Mouse (Mus musculus) hindbrain, embryonic 15.5 days (tissue): ENCODE measurements around the gene Dnase2a. TPM values are rescaled to one million over a fixed set of nuclear protein-coding genes. Genes with fewer than 3 reads are reported as not detected.

ENCODE experiments used
- ATAC-seq: fragments of 200-750 bp; cut with Nextera tagmentation; 2 replicates; pipeline ENCODE4 v1.8.0; 2017; ENCODE audit warnings: low read depth, moderate number of reproducible peaks, moderate TSS enrichment; ENCODE audit not compliant: low FRiP score
- H3K27ac ChIP-seq: fragments of 300-500 bp; sonication (generic); replicated peaks from 2 replicates; pipeline ENCODE4 v1.5.1; 2015; ENCODE audit warnings: mild to moderate bottlenecking, inconsistent platforms
- H3K27me3 ChIP-seq: fragments of 300-500 bp; sonication (generic); 2 replicates; pipeline ENCODE4 v1.6.1; 2015; ENCODE audit warnings: control low read depth, inconsistent platforms
- H3K36me3 ChIP-seq: fragments of 300-500 bp; sonication (generic); 2 replicates; pipeline ENCODE4 v1.6.1; 2015; ENCODE audit warnings: control low read depth, inconsistent platforms
- H3K4me1 ChIP-seq: fragments of 300-500 bp; sonication (generic); replicated peaks from 2 replicates; pipeline ENCODE4 v1.6.1; 2015; ENCODE audit warnings: control low read depth, inconsistent platforms
- H3K4me2 ChIP-seq: fragments of 300-500 bp; sonication (generic); 2 replicates; pipeline ENCODE4 v1.6.1; 2015; ENCODE audit warnings: moderate library complexity, mild to moderate bottlenecking, inconsistent platforms
- H3K4me3 ChIP-seq: fragments of 300-500 bp; sonication (generic); 2 replicates; pipeline ENCODE4 v1.5.1; 2015; ENCODE audit warnings: mild to moderate bottlenecking, inconsistent platforms
- H3K9ac ChIP-seq: fragments of 300-500 bp; sonication (generic); 2 replicates; pipeline ENCODE4 v1.6.1; 2015; ENCODE audit warnings: inconsistent platforms
- H3K9me3 ChIP-seq: fragments of 300-500 bp; sonication (generic); 2 replicates; pipeline ENCODE4 v1.6.1; 2016; ENCODE audit warnings: control low read depth, inconsistent platforms
- WGBS: fragments of 180-500 bp; shearing (Covaris S2); methylation state at CpG from one replicate; pipeline ENCODE4 v1.1.7; 2015; 5-methylcytosine and 5-hydroxymethylcytosine counted together
- polyA plus RNA-seq: library from polyadenylated mRNA; unstranded; fragments of >200 nt; fragmentation: Nextera tagmentation; extraction: Ambion mirVana; gene quantifications from 2 replicates; pipeline ENCODE4 v1.2.1, GENCODE M21; 2015

Gene Dnase2a
- polyA plus RNA-seq, 1 experiment from 2014 or later: 7.3 TPM

DNA sequence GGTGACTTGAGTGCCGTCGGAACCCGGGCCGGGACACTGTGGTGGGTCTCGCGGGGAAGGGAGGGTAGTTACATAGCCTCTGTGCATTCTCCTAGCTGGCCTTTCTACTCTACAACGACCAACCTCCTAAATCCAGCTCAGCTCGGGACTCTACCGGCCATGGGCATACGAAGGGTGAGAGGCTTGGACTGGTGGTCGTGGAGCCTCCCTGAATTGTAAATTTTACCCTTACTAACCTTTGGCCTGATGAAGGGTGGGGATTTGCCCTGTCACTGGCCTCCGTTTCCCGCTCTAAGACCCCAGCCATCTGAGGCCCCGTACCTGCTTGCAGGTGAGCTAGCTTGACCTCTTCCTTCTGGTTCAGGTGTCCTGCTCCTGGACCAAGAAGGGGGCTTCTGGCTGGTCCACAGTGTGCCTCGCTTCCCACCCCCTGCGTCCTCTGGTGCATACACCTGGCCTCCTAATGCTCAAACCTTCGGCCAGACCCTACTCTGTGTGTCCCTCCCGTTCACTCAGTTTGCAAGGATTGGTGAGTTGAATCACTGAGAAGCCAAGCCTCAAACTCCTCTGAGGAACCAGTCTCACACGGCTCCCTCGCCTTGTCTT lies 905 bp downstream of the Dnase2a start:
- Histone ChIP-seq H3K9me3 (no peaks in the 10 kb centered on the region), H3K27me3 (peaks cover 14% of the 10 kb centered on the region; the same call in 1 of the 2 replicates), H3K36me3 (peaks cover 35% of the 10 kb centered on the region), H3K4me2 (peak overlapping the region; percentile 62), H3K4me1 (peaks cover 13% of the 10 kb centered on the region), H3K9ac (no peak overlapping the region), H3K27ac (no peak overlapping the region), H3K4me3 (peak overlapping the region; percentile 35)
- ATAC-seq: no peak; the same call in 1 of the 2 replicates
- 47% methylated on average over 20 of the region's 20 CpGs for WGBS

DNA sequence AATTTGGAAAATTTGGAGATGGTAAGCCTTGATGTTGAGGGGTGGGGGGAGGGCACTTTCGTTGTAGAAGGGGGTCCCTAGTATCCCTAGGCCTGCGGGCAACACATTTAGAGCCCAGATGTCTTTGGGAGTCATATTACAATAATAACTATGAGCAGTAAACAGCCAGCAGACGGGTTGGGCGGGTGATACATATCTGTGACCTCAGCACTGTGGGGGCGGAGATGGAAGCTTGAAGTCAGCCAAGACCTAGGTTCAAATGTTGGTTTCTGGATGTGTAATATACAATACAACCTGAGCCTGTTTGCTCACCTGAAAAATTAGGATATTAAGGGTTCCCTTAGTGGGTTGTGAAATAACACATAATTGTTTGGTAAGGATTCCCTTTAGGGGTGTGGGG lies 1.6 kb downstream of the Dnase2a start:
- peaks cover 13% of the 10 kb centered on the region for H3K4me1 ChIP-seq
- H3K27ac ChIP-seq: no peak overlapping the region
- peaks cover 41% of the 10 kb centered on the region for H3K36me3 ChIP-seq
- H3K9ac ChIP-seq: no peak overlapping the region
- no peak for ATAC-seq
- no peak overlapping the region for H3K4me3 ChIP-seq
- WGBS: 85% methylated on average over 5 of the region's 5 CpGs
- H3K9me3 ChIP-seq: no peaks in the 10 kb centered on the region
- H3K27me3 ChIP-seq: peaks cover 12% of the 10 kb centered on the region; the same call in 1 of the 2 replicates
- H3K4me2 ChIP-seq: no peak overlapping the region

DNA sequence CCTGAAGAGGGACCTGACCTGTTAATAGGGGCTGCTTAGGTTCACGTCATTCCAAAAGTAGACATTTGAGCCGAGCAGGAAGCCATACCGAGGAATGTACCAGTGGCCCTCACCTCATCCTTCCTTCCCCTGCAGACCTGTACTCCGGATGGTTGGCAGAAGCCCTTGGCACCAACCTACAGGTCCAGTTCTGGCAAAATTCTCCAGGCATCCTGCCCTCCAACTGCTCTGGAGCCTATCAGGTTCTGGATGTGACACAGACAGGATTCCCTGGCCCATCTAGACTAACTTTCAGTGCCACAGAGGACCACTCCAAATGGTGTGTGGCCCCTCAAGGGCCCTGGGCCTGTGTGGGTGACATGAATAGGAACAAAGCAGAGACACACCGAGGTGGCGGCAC lies 2.2 kb downstream of the Dnase2a start:
- no peak overlapping the region for H3K4me2 ChIP-seq
- no peak for ATAC-seq
- peaks cover 47% of the 10 kb centered on the region for H3K36me3 ChIP-seq

DNA sequence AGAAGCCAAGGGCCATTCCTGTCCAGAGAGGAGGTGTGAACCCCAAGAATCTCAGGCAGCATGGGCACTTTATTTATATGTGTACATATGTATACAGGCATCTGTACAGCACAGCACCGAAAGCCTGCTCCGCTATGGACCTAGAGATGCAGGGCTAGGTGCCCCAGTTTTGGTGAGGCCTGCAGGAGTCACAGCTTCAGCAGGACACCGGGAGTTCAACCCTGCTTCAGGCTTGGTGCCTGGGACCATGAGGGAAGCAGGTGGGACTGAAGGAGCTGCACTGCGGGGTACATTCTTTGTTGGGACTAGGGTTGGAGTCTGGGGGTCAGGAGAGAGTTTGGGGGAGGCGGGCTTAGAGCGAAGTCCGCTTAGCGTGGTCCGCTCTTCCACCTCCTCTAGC lies 3.5 kb downstream of the Dnase2a start:
- 82% methylated on average over 9 of the region's 9 CpGs for WGBS
- peaks cover 17% of the 10 kb centered on the region; the same call in 1 of the 2 replicates for H3K27me3 ChIP-seq
- peaks cover 60% of the 10 kb centered on the region for H3K36me3 ChIP-seq
- H3K4me2 ChIP-seq: no peak overlapping the region
- H3K27ac ChIP-seq: no peak overlapping the region
- no peak for ATAC-seq
- H3K9me3 ChIP-seq: no peaks in the 10 kb centered on the region
- H3K4me1 ChIP-seq: peaks cover 13% of the 10 kb centered on the region
- no peak overlapping the region for H3K9ac ChIP-seq
- no peak overlapping the region for H3K4me3 ChIP-seq

More for the DNA sequence above, 2.2 kb downstream of the Dnase2a start:
- Histone ChIP-seq H3K4me1 (peaks cover 13% of the 10 kb centered on the region), H3K9ac (no peak overlapping the region), H3K27ac (no peak overlapping the region), H3K9me3 (no peaks in the 10 kb centered on the region), H3K27me3 (peaks cover 16% of the 10 kb centered on the region; the same call in 1 of the 2 replicates), H3K4me3 (no peak overlapping the region)
- 93% methylated on average over 6 of the region's 6 CpGs for WGBS

DNA sequence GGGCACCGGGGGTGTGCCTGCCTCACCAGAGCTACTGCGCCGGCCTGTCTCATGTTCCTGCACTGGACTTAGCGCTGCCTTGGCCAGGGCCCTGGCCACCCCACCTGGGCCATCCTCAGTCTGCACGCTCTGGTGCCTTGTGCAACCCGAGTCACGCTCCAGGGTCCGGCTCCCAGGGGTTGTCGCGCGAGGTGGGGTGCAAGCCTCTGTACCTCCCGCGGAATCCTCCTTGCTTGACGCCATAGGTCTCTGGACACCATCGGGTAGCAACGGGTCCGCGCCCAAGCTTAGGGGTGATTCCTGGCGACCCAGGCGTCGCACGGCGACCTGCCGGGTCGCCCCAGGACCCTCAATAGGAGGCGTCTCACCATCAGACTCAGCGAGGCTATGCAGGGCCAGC lies 4.0 kb downstream of the Dnase2a start:
- Histone ChIP-seq H3K27me3 (peaks cover 17% of the 10 kb centered on the region; the same call in 1 of the 2 replicates), H3K4me1 (peaks cover 13% of the 10 kb centered on the region), H3K4me2 (peak overlapping the region; percentile 51; the same call in 1 of the 2 replicates), H3K27ac (no peak overlapping the region), H3K36me3 (peaks cover 66% of the 10 kb centered on the region), H3K4me3 (no peak overlapping the region), H3K9me3 (no peaks in the 10 kb centered on the region), H3K9ac (no peak overlapping the region)
- ATAC-seq: 0 out of 2 replicates have a peak, but pooled peaks have one; percentile 16
- WGBS: 22% methylated on average over 27 of the region's 27 CpGs

DNA sequence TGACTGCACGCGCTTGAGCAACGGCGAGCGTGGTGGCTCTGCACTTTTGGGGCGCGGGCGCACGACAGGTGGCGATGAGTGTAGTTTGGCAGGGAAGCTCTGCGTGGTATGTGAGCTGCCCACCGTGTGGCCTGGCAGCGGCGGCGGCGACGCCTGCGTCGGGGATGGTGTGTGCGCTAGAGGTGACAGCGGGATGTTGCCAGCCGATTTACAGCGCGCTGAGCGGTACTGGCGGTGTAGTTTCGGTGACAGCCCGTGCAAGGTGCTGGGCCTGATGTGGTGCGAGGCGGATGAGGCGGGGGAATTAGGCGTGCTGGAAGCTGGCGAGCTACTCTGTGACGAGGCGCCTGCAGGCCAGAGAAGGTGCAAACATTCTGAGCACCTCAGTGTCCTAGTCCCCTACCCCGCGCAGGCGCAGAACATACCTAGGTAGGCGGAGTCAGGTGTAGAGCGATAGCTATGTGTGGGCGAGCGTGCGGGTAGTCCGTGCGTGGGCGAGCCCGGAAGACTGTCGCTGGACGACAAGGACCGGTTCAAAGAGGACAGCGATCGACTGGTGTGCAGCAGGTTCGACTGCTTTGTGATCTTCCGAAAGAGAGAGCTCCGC lies 4.6 kb downstream of the Dnase2a start:
- H3K4me1 ChIP-seq: peaks cover 13% of the 10 kb centered on the region
- peaks cover 72% of the 10 kb centered on the region for H3K36me3 ChIP-seq
- H3K4me3 ChIP-seq: peak overlapping the region; percentile 9
- H3K27ac ChIP-seq: no peak overlapping the region
- H3K9me3 ChIP-seq: no peaks in the 10 kb centered on the region
- no peak for ATAC-seq
- 6% methylated on average over 55 of the region's 55 CpGs for WGBS
- H3K9ac ChIP-seq: peak overlapping the region; percentile 16; the same call in 1 of the 2 replicates
- H3K27me3 ChIP-seq: peaks cover 17% of the 10 kb centered on the region; the same call in 1 of the 2 replicates
- H3K4me2 ChIP-seq: peak overlapping the region; percentile 51

DNA sequence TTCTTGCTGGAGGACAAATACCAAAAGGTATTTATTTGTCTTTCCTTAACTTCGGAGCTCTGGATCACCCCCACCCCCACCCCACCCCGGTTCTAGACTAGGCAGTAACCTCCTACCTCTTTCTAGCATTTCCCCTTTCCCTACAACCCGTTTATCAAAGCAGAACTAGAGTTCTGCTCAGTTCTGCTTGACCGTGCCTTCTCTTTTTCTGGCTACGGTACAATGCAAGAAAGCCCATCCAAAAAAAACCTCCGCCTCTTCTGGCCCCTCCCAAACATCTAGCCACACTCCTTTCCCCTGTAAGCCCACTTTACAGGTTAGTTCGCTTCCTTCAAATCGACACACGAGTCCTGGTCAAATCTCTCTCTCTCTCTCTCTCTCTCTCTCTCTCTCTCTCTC lies 5.1 kb downstream of the Dnase2a start:
- peak overlapping the region; percentile 9 for H3K4me3 ChIP-seq
- H3K9me3 ChIP-seq: no peaks in the 10 kb centered on the region
- no peak overlapping the region for H3K27ac ChIP-seq
- H3K4me2 ChIP-seq: peak overlapping the region; percentile 51
- H3K36me3 ChIP-seq: peaks cover 77% of the 10 kb centered on the region
- H3K9ac ChIP-seq: no peak overlapping the region
- H3K4me1 ChIP-seq: peaks cover 10% of the 10 kb centered on the region
- ATAC-seq: no peak
- 16% methylated on average over 9 of the region's 9 CpGs for WGBS
- peaks cover 17% of the 10 kb centered on the region; the same call in 1 of the 2 replicates for H3K27me3 ChIP-seq

DNA sequence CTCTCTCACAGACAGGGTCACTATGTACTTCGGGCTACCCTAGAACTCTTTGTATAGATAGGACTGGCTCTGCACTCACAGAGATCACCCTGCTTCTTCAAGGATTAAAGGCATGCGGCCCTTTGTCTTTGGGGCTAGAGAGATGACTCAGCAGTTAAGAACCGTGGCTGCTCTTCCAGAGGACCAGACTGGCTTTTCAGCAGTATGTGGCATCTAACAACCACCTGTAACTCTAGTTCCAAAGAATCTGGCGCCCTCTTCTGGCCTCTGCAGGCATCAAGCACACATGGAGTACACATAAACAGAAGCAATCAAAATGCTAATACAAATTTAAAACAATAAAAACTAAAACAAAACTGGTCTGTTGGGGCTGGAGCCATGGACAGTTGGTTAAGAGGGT lies 5.6 kb downstream of the Dnase2a start:
- Histone ChIP-seq H3K4me3 (no peak overlapping the region), H3K36me3 (peaks cover 82% of the 10 kb centered on the region), H3K27me3 (peaks cover 17% of the 10 kb centered on the region; the same call in 1 of the 2 replicates), H3K9me3 (no peaks in the 10 kb centered on the region), H3K4me2 (no peak overlapping the region), H3K9ac (no peak overlapping the region), H3K4me1 (peaks cover 6% of the 10 kb centered on the region), H3K27ac (no peak overlapping the region)
- ATAC-seq: no peak
- WGBS: 40% methylated on average over 4 of the region's 4 CpGs

DNA sequence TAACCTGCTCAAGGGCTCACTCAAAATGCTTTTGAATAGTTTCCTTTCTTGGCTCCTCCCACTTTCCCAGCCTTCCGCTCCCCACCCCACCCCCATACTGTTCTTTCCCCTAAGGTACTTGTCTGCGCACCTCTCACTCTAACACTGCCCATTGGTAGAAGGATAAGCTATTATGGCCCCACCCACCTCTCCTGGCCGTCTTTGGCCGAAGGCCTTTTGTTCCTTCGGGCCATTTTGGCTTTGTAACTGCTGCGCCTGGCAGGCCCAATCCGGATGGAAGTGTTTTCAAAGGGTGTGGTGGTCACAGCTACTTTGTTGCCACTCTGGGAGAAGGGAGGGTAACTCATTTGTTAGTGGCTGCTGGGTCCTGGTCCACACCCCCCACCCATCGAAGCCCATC lies 6.9 kb downstream of the Dnase2a start:
- ATAC-seq: no peak
- H3K27ac ChIP-seq: no peak overlapping the region
- 91% methylated on average over 8 of the region's 8 CpGs for WGBS
- peaks cover 90% of the 10 kb centered on the region for H3K36me3 ChIP-seq
- H3K4me2 ChIP-seq: no peak overlapping the region
- peaks cover 5% of the 10 kb centered on the region; the same call in 1 of the 2 replicates for H3K4me1 ChIP-seq
- H3K27me3 ChIP-seq: peaks cover 19% of the 10 kb centered on the region; the same call in 1 of the 2 replicates
- H3K4me3 ChIP-seq: no peak overlapping the region
- no peak overlapping the region for H3K9ac ChIP-seq
- H3K9me3 ChIP-seq: no peaks in the 10 kb centered on the region

DNA sequence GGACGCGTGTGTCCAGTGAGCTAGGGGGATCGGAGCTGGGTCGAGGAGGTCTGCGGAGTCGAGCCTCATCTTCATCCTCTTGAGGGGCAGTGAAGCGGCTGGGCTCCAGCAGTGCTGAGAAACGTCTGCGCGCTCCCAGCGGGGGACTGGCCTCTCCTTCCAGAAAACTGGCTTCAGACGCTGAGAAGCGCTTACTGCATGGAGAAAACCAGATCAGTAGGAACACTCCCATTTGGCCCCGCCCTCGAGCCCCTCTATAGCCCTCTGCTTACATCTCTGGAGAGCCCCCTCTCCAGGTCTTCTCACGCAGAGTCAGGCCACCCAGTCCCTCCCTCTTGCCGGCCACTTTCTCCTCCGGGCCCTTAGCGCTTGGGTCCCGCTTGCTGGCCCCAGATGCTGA lies 9.4 kb downstream of the Dnase2a start:
- no peak for ATAC-seq
- Histone ChIP-seq H3K4me1 (peaks cover 4% of the 10 kb centered on the region; the same call in 1 of the 2 replicates), H3K4me3 (no peak overlapping the region), H3K4me2 (no peak overlapping the region), H3K9me3 (no peaks in the 10 kb centered on the region), H3K9ac (no peak overlapping the region), H3K27ac (no peak overlapping the region), H3K36me3 (peaks cover 93% of the 10 kb centered on the region), H3K27me3 (peaks cover 14% of the 10 kb centered on the region; the same call in 1 of the 2 replicates)
- WGBS: 33% methylated on average over 20 of the region's 20 CpGs

DNA sequence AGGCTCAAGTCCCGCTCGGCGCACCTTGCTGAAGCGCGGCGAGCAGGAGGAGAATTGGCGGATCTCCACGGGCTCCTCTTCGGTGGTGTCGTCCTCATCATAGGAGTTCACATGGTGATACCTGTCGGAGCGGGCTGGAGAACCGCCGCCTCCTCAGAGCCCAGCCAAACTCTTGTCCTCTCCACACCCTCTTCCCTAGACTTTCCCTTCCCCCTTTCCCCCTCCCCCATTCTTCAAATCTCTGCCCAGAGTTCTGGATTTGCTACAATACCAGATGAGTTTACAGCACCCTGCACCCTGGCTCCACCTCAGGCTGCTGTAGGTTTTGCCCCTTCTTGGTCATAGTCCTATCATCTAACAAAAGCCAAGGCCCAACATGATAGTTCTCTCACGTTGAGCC lies 10.3 kb downstream of the Dnase2a start:
- Histone ChIP-seq H3K4me2 (no peak overlapping the region), H3K4me1 (no peaks in the 10 kb centered on the region), H3K27me3 (peaks cover 14% of the 10 kb centered on the region; the same call in 1 of the 2 replicates), H3K4me3 (no peak overlapping the region), H3K9ac (no peak overlapping the region), H3K27ac (no peak overlapping the region), H3K9me3 (no peaks in the 10 kb centered on the region), H3K36me3 (peaks cover 93% of the 10 kb centered on the region)
- 94% methylated on average over 15 of the region's 15 CpGs for WGBS
- no peak for ATAC-seq

DNA sequence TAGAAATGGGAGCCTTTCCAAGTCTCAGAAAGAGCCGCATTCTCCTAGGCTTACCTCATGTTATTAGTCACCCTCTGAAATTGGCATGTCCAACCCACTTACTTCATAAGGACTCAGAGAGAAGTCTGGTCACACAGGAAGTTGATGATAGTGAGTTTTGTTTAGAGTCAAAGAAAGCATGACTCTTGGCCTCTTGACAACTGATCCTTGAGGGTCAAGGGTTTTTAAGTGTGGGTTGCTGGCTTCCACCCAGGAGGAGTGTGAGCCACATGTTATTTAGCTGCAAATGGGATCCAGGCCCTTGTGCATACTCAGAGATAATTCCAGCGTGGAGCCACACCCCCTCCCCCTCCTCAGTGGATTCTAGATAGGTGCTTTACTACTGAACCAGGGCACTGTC lies 13.2 kb downstream of the Dnase2a start:
- no peak for ATAC-seq
- H3K9ac ChIP-seq: no peak overlapping the region
- H3K4me1 ChIP-seq: no peaks in the 10 kb centered on the region
- no peak overlapping the region for H3K4me3 ChIP-seq
- WGBS: 85% methylated on average over 2 of the region's 2 CpGs
- peaks cover 87% of the 10 kb centered on the region for H3K36me3 ChIP-seq
- H3K4me2 ChIP-seq: no peak overlapping the region
- no peaks in the 10 kb centered on the region for H3K9me3 ChIP-seq
- H3K27me3 ChIP-seq: 0 out of 2 replicates have a peak, but pooled peaks cover 2% of the 10 kb centered on the region
- no peak overlapping the region for H3K27ac ChIP-seq
